Mouse (Mus musculus): ENCODE results near the gene Msl1. TPM values are rescaled to one million over a fixed set of nuclear protein-coding genes. Genes with fewer than 3 reads are reported as not detected.

The Msl1 gene
- polyA plus RNA-seq, 1 experiment from 2014 or later: 18.0 TPM

- Histone ChIP-seq H3K36me3 (ENCODE audit: control insufficient read depth, insufficient read depth, low read length) (peaks cover 46% of the 10 kb centered on the region), H3K4me1 (ENCODE audit: control insufficient read depth, insufficient read depth, low read length) (no peaks in the 10 kb centered on the region), H3K9ac (ENCODE audit: low read length) (no peak overlapping the region), H3K4me2 (ENCODE audit: low read depth, low read length) (no peak overlapping the region), H3K9me3 (replicated peaks; ENCODE audit: control insufficient read depth, low read length) (no peaks in the 10 kb centered on the region), H3K27me3 (ENCODE audit: control insufficient read depth, insufficient read depth, low read length) (no peaks in the 10 kb centered on the region), H3K4me3 (replicated peaks; ENCODE audit: low read length) (no peak overlapping the region), H3K27ac (ENCODE audit: low read length) (no peak overlapping the region)
- WGBS: 89% methylated on average over 2 of the region's 2 CpGs
- no peak for ATAC-seq (ENCODE audit: insufficient read depth, low FRiP score)
These were observed 32.6 kb downstream of the Msl1 start for GRCm38 (mm10) chr11:98827877-98828276.

GRCm38 (mm10) chr11:98829091-98829775, 33.9 kb downstream of the Msl1 start:
- H3K9me3 ChIP-seq (replicated peaks; ENCODE audit: control insufficient read depth, low read length): no peaks in the 10 kb centered on the region
- H3K36me3 ChIP-seq (ENCODE audit: control insufficient read depth, insufficient read depth, low read length): peaks cover 41% of the 10 kb centered on the region
- H3K4me1 ChIP-seq (ENCODE audit: control insufficient read depth, insufficient read depth, low read length): no peaks in the 10 kb centered on the region
- WGBS: 69% methylated on average over 12 of the region's 12 CpGs
- ATAC-seq (ENCODE audit: insufficient read depth, low FRiP score): no peak
- no peak overlapping the region for H3K4me2 ChIP-seq (ENCODE audit: low read depth, low read length)
- H3K9ac ChIP-seq (ENCODE audit: low read length): no peak overlapping the region
- H3K4me3 ChIP-seq (replicated peaks; ENCODE audit: low read length): no peak overlapping the region
- H3K27me3 ChIP-seq (ENCODE audit: control insufficient read depth, insufficient read depth, low read length): no peaks in the 10 kb centered on the region
- no peak overlapping the region for H3K27ac ChIP-seq (ENCODE audit: low read length)

GRCm38 (mm10) chr11:98829875-98830274, 34.6 kb downstream of the Msl1 start:
- Histone ChIP-seq H3K27ac (ENCODE audit: low read length) (no peak overlapping the region), H3K36me3 (ENCODE audit: control insufficient read depth, insufficient read depth, low read length) (peaks cover 41% of the 10 kb centered on the region), H3K4me3 (replicated peaks; ENCODE audit: low read length) (no peak overlapping the region), H3K4me2 (ENCODE audit: low read depth, low read length) (no peak overlapping the region), H3K27me3 (ENCODE audit: control insufficient read depth, insufficient read depth, low read length) (no peaks in the 10 kb centered on the region), H3K9ac (ENCODE audit: low read length) (no peak overlapping the region), H3K4me1 (ENCODE audit: control insufficient read depth, insufficient read depth, low read length) (no peaks in the 10 kb centered on the region), H3K9me3 (replicated peaks; ENCODE audit: control insufficient read depth, low read length) (no peaks in the 10 kb centered on the region)
- 67% methylated on average over 4 of the region's 4 CpGs for WGBS
- no peak for ATAC-seq (ENCODE audit: insufficient read depth, low FRiP score)

GRCm38 (mm10) chr11:98835296-98835695, 40.0 kb downstream of the Msl1 start:
- peaks cover 14% of the 10 kb centered on the region; the same call in 1 of the 2 replicates for H3K4me1 ChIP-seq (ENCODE audit: control insufficient read depth, insufficient read depth, low read length)
- no peak for ATAC-seq (ENCODE audit: insufficient read depth, low FRiP score)
- H3K9ac ChIP-seq (ENCODE audit: low read length): no peak overlapping the region
- WGBS: 52% methylated on average over 5 of the region's 5 CpGs
- H3K27me3 ChIP-seq (ENCODE audit: control insufficient read depth, insufficient read depth, low read length): no peaks in the 10 kb centered on the region
- peak overlapping the region; percentile 86; the same call in 1 of the 2 replicates for H3K27ac ChIP-seq (ENCODE audit: low read length)
- H3K4me3 ChIP-seq (replicated peaks; ENCODE audit: low read length): no peak overlapping the region
- H3K36me3 ChIP-seq (ENCODE audit: control insufficient read depth, insufficient read depth, low read length): 0 out of 2 replicates have a peak, but pooled peaks cover 18% of the 10 kb centered on the region
- no peaks in the 10 kb centered on the region for H3K9me3 ChIP-seq (replicated peaks; ENCODE audit: control insufficient read depth, low read length)
- no peak overlapping the region for H3K4me2 ChIP-seq (ENCODE audit: low read depth, low read length)

- H3K4me3 ChIP-seq (replicated peaks; ENCODE audit: low read length): no peak overlapping the region
- H3K36me3 ChIP-seq (ENCODE audit: control insufficient read depth, insufficient read depth, low read length): 0 out of 2 replicates have a peak, but pooled peaks cover 18% of the 10 kb centered on the region
- no peak for ATAC-seq (ENCODE audit: insufficient read depth, low FRiP score)
- H3K4me1 ChIP-seq (ENCODE audit: control insufficient read depth, insufficient read depth, low read length): peaks cover 14% of the 10 kb centered on the region; the same call in 1 of the 2 replicates
- 38% methylated on average over 3 of the region's 3 CpGs for WGBS
- no peaks in the 10 kb centered on the region for H3K27me3 ChIP-seq (ENCODE audit: control insufficient read depth, insufficient read depth, low read length)
- H3K4me2 ChIP-seq (ENCODE audit: low read depth, low read length): peak overlapping the region; percentile 99; the same call in 1 of the 2 replicates
- H3K27ac ChIP-seq (ENCODE audit: low read length): peak overlapping the region; percentile 86
- H3K9ac ChIP-seq (ENCODE audit: low read length): no peak overlapping the region
- no peaks in the 10 kb centered on the region for H3K9me3 ChIP-seq (replicated peaks; ENCODE audit: control insufficient read depth, low read length)
These were observed 40.4 kb downstream of the Msl1 start for GRCm38 (mm10) chr11:98835725-98836124.

- peak overlapping the region; percentile 82 for H3K4me3 ChIP-seq (replicated peaks; ENCODE audit: low read length)
- peaks cover 14% of the 10 kb centered on the region; the same call in 1 of the 2 replicates for H3K4me1 ChIP-seq (ENCODE audit: control insufficient read depth, insufficient read depth, low read length)
- H3K9me3 ChIP-seq (replicated peaks; ENCODE audit: control insufficient read depth, low read length): no peaks in the 10 kb centered on the region
- H3K36me3 ChIP-seq (ENCODE audit: control insufficient read depth, insufficient read depth, low read length): 0 out of 2 replicates have a peak, but pooled peaks cover 14% of the 10 kb centered on the region
- H3K27ac ChIP-seq (ENCODE audit: low read length): peak overlapping the region; percentile 86
- ATAC-seq (ENCODE audit: insufficient read depth, low FRiP score): peak; percentile 22
- H3K4me2 ChIP-seq (ENCODE audit: low read depth, low read length): peak overlapping the region; percentile 99
- H3K9ac ChIP-seq (ENCODE audit: low read length): peak overlapping the region; percentile 89; the same call in 1 of the 2 replicates
- H3K27me3 ChIP-seq (ENCODE audit: control insufficient read depth, insufficient read depth, low read length): no peaks in the 10 kb centered on the region
- 21% methylated on average over 7 of the region's 7 CpGs for WGBS
These were observed 40.8 kb downstream of the Msl1 start for GRCm38 (mm10) chr11:98836128-98836527.

GRCm38 (mm10) chr11:98836651-98837141, 41.4 kb downstream of the Msl1 start, which contains the start of gene Rapgefl1:
Gene Rapgefl1 (plus strand): TSS chr11:98836785.
- H3K27me3 ChIP-seq (ENCODE audit: control insufficient read depth, insufficient read depth, low read length): no peaks in the 10 kb centered on the region
- H3K9ac ChIP-seq (ENCODE audit: low read length): peak within 1 kb of the TSS; percentile 89
- H3K4me3 ChIP-seq (replicated peaks; ENCODE audit: low read length): peak within 1 kb of the TSS; percentile 82
- no peaks in the 10 kb centered on the region for H3K9me3 ChIP-seq (replicated peaks; ENCODE audit: control insufficient read depth, low read length)
- peaks cover 14% of the 10 kb centered on the region; the same call in 1 of the 2 replicates for H3K4me1 ChIP-seq (ENCODE audit: control insufficient read depth, insufficient read depth, low read length)
- peak within 1 kb of the TSS; percentile 99 for H3K4me2 ChIP-seq (ENCODE audit: low read depth, low read length)
- ATAC-seq (ENCODE audit: insufficient read depth, low FRiP score): peak; percentile 91
- WGBS: under 1% methylated on average over 43 of the region's 48 CpGs
- H3K27ac ChIP-seq (ENCODE audit: low read length): peak within 1 kb of the TSS; percentile 86
- H3K36me3 ChIP-seq (ENCODE audit: control insufficient read depth, insufficient read depth, low read length): 0 out of 2 replicates have a peak, but pooled peaks cover 10% of the 10 kb centered on the region

- H3K36me3 ChIP-seq (ENCODE audit: control insufficient read depth, insufficient read depth, low read length): 0 out of 2 replicates have a peak, but pooled peaks cover 6% of the 10 kb centered on the region
- peak overlapping the region; percentile 86 for H3K27ac ChIP-seq (ENCODE audit: low read length)
- H3K4me3 ChIP-seq (replicated peaks; ENCODE audit: low read length): peak overlapping the region; percentile 82
- H3K4me1 ChIP-seq (ENCODE audit: control insufficient read depth, insufficient read depth, low read length): peaks cover 14% of the 10 kb centered on the region; the same call in 1 of the 2 replicates
- peak overlapping the region; percentile 89 for H3K9ac ChIP-seq (ENCODE audit: low read length)
- peak overlapping the region; percentile 99 for H3K4me2 ChIP-seq (ENCODE audit: low read depth, low read length)
- peak; percentile 18; the same call in 1 of the 2 replicates for ATAC-seq (ENCODE audit: insufficient read depth, low FRiP score)
- no peaks in the 10 kb centered on the region for H3K9me3 ChIP-seq (replicated peaks; ENCODE audit: control insufficient read depth, low read length)
- WGBS: 2% methylated on average over 27 of the region's 29 CpGs
- H3K27me3 ChIP-seq (ENCODE audit: control insufficient read depth, insufficient read depth, low read length): no peaks in the 10 kb centered on the region
These were observed 42.0 kb downstream of the Msl1 start for GRCm38 (mm10) chr11:98837231-98837704.

GRCm38 (mm10) chr11:98837917-98838316, 42.6 kb downstream of the Msl1 start:
- H3K9me3 ChIP-seq (replicated peaks; ENCODE audit: control insufficient read depth, low read length): no peaks in the 10 kb centered on the region
- peaks cover 14% of the 10 kb centered on the region; the same call in 1 of the 2 replicates for H3K4me1 ChIP-seq (ENCODE audit: control insufficient read depth, insufficient read depth, low read length)
- H3K4me2 ChIP-seq (ENCODE audit: low read depth, low read length): peak overlapping the region; percentile 99
- H3K27me3 ChIP-seq (ENCODE audit: control insufficient read depth, insufficient read depth, low read length): no peaks in the 10 kb centered on the region
- no peak for ATAC-seq (ENCODE audit: insufficient read depth, low FRiP score)
- WGBS: 61% methylated on average over 11 of the region's 11 CpGs
- H3K36me3 ChIP-seq (ENCODE audit: control insufficient read depth, insufficient read depth, low read length): 0 out of 2 replicates have a peak, but pooled peaks cover under 1% of the 10 kb centered on the region
- H3K27ac ChIP-seq (ENCODE audit: low read length): peak overlapping the region; percentile 72
- H3K9ac ChIP-seq (ENCODE audit: low read length): peak overlapping the region; percentile 89
- peak overlapping the region; percentile 82 for H3K4me3 ChIP-seq (replicated peaks; ENCODE audit: low read length)
